Mouse (Mus musculus) heart, adult 2 months (tissue): ENCODE data around the gene Tmem50a. TPM values are rescaled to one million over a fixed set of nuclear protein-coding genes. Genes with fewer than 3 reads are reported as not detected.

Source experiments
- DNase-seq, 2 experiments: peaks; one replicate each; pipeline ENCODE4 v3.0.0; 2021
- H3K27ac ChIP-seq: fragments of 200-600 bp; 2 replicates; pipeline ENCODE4 v1.8.1; 2022
- H3K27me3 ChIP-seq: fragments of 200-500 bp; 2 replicates; pipeline ENCODE4 v1.6.1; 2012; ENCODE audit warnings: mild to moderate bottlenecking, low read length, inconsistent platforms, mixed read lengths; ENCODE audit not compliant: control insufficient read depth, insufficient read depth
- H3K36me3 ChIP-seq: fragments of 200-500 bp; 2 replicates; pipeline ENCODE4 v1.6.1; 2012; ENCODE audit warnings: low read length, inconsistent platforms; ENCODE audit not compliant: control insufficient read depth, insufficient read depth
- H3K4me1 ChIP-seq: fragments of 200-500 bp; 2 replicates; pipeline ENCODE4 v1.6.1; 2011; ENCODE audit warnings: low read length; ENCODE audit not compliant: control insufficient read depth, insufficient read depth
- H3K4me3 ChIP-seq: fragments of 200-600 bp; 2 replicates; pipeline ENCODE4 v1.8.1; 2022
- H3K79me2 ChIP-seq: fragments of 200-500 bp; replicated peaks from 2 replicates; pipeline ENCODE4 v1.6.1; 2012; ENCODE audit warnings: mild to moderate bottlenecking, inconsistent platforms, low read length, moderate library complexity, mixed read lengths; ENCODE audit not compliant: control insufficient read depth, insufficient read depth
- H3K9ac ChIP-seq: fragments of 200-500 bp; 2 replicates; pipeline ENCODE4 v1.6.1; 2012; ENCODE audit warnings: low read depth, mild to moderate bottlenecking, control low read depth, inconsistent platforms, low read length, mixed read lengths
- CTCF ChIP-seq: fragments of 200-600 bp; IDR thresholded peaks from 2 replicates; pipeline ENCODE4 v1.8.1; 2022; ENCODE audit warnings: antibody characterized with exemption, mild to moderate bottlenecking, moderate library complexity
- EP300 ChIP-seq: fragments of 200-500 bp; IDR thresholded peaks from 2 replicates; pipeline ENCODE4 v1.6.1; 2011; ENCODE audit warnings: low read depth, low read length, control low read depth; ENCODE audit not compliant: insufficient read depth
- POLR2A ChIP-seq: fragments of 200-500 bp; IDR thresholded peaks from 2 replicates; pipeline ENCODE4 v1.6.1; 2011; ENCODE audit warnings: mild to moderate bottlenecking, low read depth, low read length, control low read depth; ENCODE audit not compliant: insufficient read depth
- WGBS: fragments of 180-500 bp; shearing (Covaris S2); methylation state at CpG from one replicate; pipeline ENCODE4 v1.1.7; 2018; 5-methylcytosine and 5-hydroxymethylcytosine counted together
- intact Hi-C: fragments of 180-260 bp; cut with DNase I; formaldehyde crosslinking; loops from one replicate; pipeline ENCODE4 v1.15.1; 2025
- long read RNA-seq: library from polyadenylated mRNA; stranded (forward); transcript quantifications from one replicate; pipeline ENCODE4 v2.0.0, GENCODE M21; 2021
- polyA plus RNA-seq: library from polyadenylated mRNA; depleted of rRNA; stranded (reverse); fragments of >200 nt; gene quantifications from 2 replicates; pipeline ENCODE4 v1.2.3, GENCODE M21; 2012; rRNA removed
- total RNA-seq, 2 experiments: library from RNA; stranded (reverse); gene quantifications; 2 replicates each; pipeline ENCODE4 v1.2.3; 2021

Gene Tmem50a
- 10 to 100 TPM; 59.3 to 69.2 TPM for total RNA-seq
- 81.8 and 106 TPM in 2 replicates for polyA plus RNA-seq
- long read RNA-seq, transcript Tmem50a-201 (7 exons, 1,204 nt), result major isoform, 43 of 54 reads
- long read RNA-seq, partial matches to known transcripts, result 1 of 54 reads
- long read RNA-seq, other reads (novel, unspliced or antisense), result 6 of 54 reads

DNA sequence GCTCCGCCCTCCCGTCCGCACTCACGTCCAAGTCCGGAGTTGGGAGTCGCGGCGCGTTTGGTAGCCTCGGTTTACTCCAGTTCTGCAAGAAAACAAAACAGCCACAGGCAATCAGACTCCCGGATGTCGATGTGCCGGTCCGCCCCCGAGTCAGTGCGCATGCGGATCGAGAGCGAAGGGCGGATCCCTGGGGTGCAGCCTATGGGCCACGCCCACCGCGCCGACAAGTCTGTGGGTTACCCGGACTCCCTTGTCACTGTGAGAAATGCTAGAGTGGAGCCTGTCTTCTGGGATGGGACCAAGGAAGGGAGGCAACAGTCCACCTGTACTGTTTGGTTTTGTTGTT lies at the start of gene Tmem50a:
Gene Tmem50a, minus strand, starts transcription at position 161 of the 346 bp plus-strand sequence.
- Histone ChIP-seq H3K4me1 (peaks cover 11% of the 10 kb centered on the region), H3K36me3 (peaks cover 4% of the 10 kb centered on the region; the same call in 1 of the 2 replicates), H3K79me2 (no peaks in the 10 kb centered on the region; the same call in none of the 2 replicates), H3K4me3 (peak within 1 kb of the TSS; percentile 85), H3K27me3 (no peaks in the 10 kb centered on the region), H3K27ac (peak within 1 kb of the TSS; percentile 94), H3K9ac (peak within 1 kb of the TSS; percentile 99)
- intact Hi-C loops, result loop anchor here (2.0 kb wide), 1 partner anchor 16 kb away; the partner anchor contains the start of gene Syf2
- WGBS, result 1% methylated on average over 25 of the region's 25 CpGs
- TF ChIP-seq CTCF, result no peak
- 0 out of 2 replicates have a peak, but pooled peaks have one; percentile 51 for TF ChIP-seq EP300
- TF ChIP-seq POLR2A, result peak; percentile 91
- peak; percentile 96 for DNase-seq

DNA sequence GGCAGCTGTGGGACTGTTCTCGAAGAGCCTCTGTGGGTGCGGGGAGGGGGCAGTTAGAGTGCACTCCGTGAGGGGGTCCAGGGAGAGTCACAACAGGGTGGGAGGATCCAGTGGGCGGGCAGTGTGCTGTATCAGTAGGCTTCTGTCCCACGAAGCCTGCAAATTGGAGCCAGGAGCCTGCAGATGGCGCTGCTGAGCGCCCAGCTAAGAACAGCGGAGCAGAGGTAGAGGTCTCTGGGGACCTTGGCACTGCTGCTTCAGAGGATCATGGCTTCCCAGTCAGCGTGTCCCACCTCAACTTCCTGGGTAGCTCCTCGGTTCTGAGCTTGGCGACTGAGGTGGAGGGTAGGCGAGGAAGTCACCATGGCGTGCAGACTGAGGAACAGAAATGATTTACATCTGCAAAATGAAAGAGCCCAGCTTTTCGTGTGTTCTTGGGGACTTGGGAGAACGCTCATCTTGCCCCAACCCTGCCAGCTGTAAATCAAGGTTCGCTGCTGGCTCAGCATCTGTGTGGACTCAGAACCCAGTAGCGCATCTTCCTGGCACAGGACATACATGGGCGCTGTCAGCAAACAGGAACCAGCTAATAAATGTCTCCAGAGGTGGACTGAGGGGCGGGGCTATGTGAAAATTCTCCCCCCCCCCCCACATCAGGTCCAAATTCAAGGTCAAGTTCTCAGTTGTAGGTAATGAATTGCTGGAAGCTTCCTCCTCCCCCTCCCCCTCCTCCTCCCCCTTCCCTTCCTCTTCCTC lies 48.4 kb upstream of the Tmem50a start:
- intact Hi-C loops, result no loop called here
- no peak overlapping the region for H3K4me3 ChIP-seq
- DNase-seq, result no peak

DNA sequence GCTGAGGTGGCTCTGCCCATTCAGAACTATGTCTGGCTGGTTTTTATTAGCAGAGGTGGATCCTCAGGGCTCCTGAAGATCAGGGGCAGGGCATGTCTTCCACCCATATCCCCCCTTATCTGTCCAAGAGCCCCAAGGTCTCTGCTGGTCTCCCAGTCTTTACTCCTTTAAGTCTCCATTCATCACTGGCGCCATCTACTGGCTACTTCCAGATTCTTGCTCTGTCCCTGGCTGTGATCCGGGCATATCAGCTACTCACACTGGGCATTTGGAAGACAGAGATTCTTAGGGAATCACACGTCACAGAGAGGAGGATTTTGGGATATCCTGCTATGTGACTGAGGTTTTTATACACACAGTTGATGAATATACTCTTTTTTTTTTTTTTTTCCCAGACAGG lies 41.5 kb upstream of the Tmem50a start:
- 7% methylated on average over 3 of the region's 3 CpGs for whole genome bisulfite sequencing
- intact Hi-C loops, result loop anchor here (1.0 kb wide), 1 partner anchor 10 kb away; no protein-coding TSS in a partner anchor
- Histone ChIP-seq H3K4me1 (no peaks in the 10 kb centered on the region), H3K36me3 (no peaks in the 10 kb centered on the region), H3K27ac (no peak overlapping the region), H3K27me3 (no peaks in the 10 kb centered on the region; the same call in 1 of the 2 replicates), H3K4me3 (no peak overlapping the region), H3K79me2 (no peaks in the 10 kb centered on the region), H3K9ac (no peak overlapping the region)
- peak; percentile 59 to 74 for DNase-seq
- TF ChIP-seq EP300 (no peak), CTCF (peak; percentile 83), POLR2A (no peak)

More for the DNA sequence above, 48.4 kb upstream of the Tmem50a start:
- no peaks in the 10 kb centered on the region; the same call in 1 of the 2 replicates for H3K27me3 ChIP-seq
- H3K4me1 ChIP-seq, result no peaks in the 10 kb centered on the region
- no peak overlapping the region for H3K9ac ChIP-seq
- H3K79me2 ChIP-seq, result no peaks in the 10 kb centered on the region
- TF ChIP-seq EP300 (no peak), CTCF (peak; percentile 48), POLR2A (no peak)
- 32% methylated on average over 19 of the region's 19 CpGs for WGBS
- no peaks in the 10 kb centered on the region for H3K36me3 ChIP-seq
- no peak overlapping the region for H3K27ac ChIP-seq

DNA sequence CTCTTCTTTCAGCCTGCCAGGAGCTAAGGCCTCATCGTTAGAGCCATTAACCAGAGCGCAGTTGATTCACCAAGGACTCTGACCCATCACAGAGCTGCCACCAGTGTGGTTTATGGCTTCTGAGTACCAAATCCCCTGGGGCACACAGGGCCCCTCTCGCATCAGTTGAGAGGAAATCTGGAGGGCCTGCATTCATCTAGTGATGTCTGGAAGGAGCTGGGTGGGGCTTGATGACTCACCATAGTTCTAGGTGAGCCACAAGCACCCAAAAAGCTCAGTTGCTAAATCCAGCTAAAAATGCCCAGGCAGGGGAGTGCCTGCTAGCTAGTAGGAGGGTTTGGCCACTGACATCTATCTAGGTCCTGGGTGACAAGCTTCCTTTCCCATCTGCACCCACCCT lies 41.0 kb upstream of the Tmem50a start:
- no peak for DNase-seq
- H3K9ac ChIP-seq, result no peak overlapping the region
- H3K27ac ChIP-seq, result no peak overlapping the region
- no peaks in the 10 kb centered on the region; the same call in 1 of the 2 replicates for H3K27me3 ChIP-seq
- 68% methylated on average over 3 of the region's 3 CpGs for WGBS
- H3K4me3 ChIP-seq, result no peak overlapping the region
- H3K79me2 ChIP-seq, result no peaks in the 10 kb centered on the region
- no peak for TF ChIP-seq EP300
- no peak for TF ChIP-seq POLR2A
- TF ChIP-seq CTCF, result no peak
- H3K36me3 ChIP-seq, result no peaks in the 10 kb centered on the region
- intact Hi-C loops, result loop anchor here (1.0 kb wide), 1 partner anchor 10 kb away; no protein-coding TSS in a partner anchor
- no peaks in the 10 kb centered on the region for H3K4me1 ChIP-seq

DNA sequence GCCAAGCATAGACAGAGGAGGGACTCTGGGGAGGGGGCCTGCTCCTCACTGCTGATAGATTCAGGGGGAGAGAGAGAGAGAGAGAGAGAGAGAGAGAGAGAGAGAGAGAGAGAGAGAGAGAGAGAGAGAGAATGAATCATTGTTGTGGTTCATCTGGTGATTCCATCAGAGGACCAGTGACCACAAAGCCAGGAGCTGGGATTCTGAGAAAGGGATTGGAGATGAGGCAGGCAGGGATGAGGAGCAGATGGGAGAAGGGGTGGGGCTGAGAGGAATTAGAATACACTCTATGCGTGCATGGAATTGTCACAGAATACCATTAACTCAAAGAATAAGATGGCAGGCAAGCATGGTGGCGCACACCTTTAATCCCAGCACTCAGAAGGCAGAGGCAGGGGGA lies 40.4 kb upstream of the Tmem50a start:
- Histone ChIP-seq H3K4me1 (no peaks in the 10 kb centered on the region), H3K9ac (no peak overlapping the region), H3K79me2 (no peaks in the 10 kb centered on the region), H3K36me3 (no peaks in the 10 kb centered on the region), H3K27me3 (no peaks in the 10 kb centered on the region; the same call in 1 of the 2 replicates), H3K27ac (no peak overlapping the region), H3K4me3 (no peak overlapping the region)
- TF ChIP-seq EP300 (no peak), CTCF (no peak), POLR2A (no peak)
- intact Hi-C loops, result no loop called here
- no peak for DNase-seq
- 87% methylated on average over 2 of the region's 2 CpGs for WGBS

DNA sequence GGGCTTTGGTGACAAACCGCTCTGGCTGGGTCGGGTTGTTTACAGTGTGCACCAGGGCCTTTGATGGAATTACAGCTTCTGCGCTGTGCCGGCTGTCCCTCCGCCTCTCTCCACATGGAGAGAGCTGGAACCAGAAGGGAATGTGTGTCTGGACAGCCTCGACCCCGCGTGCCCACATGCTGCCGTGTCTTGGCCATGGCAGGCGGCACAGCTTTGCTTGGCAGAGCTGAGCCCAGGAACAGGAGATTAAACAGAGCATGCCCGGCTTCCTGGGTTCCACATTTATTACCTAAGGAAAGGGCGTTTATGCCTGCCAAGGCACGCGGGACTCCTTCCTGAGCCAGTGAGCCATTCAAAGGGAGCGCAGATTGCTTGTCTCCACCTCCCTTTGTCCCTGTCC lies 39.6 kb upstream of the Tmem50a start:
- Histone ChIP-seq H3K79me2 (no peaks in the 10 kb centered on the region), H3K9ac (no peak overlapping the region), H3K4me1 (no peaks in the 10 kb centered on the region), H3K27me3 (no peaks in the 10 kb centered on the region; the same call in 1 of the 2 replicates), H3K27ac (no peak overlapping the region), H3K4me3 (no peak overlapping the region), H3K36me3 (no peaks in the 10 kb centered on the region)
- intact Hi-C loops, result no loop called here
- DNase-seq, result peak in 1 of 2 experiments; percentile 45
- 22% methylated on average over 15 of the region's 15 CpGs for WGBS
- TF ChIP-seq CTCF, result no peak
- no peak for TF ChIP-seq EP300
- no peak for TF ChIP-seq POLR2A
